Mouse (Mus musculus): ENCODE measurements around the gene Adnp. TPM values are rescaled to one million over a fixed set of nuclear protein-coding genes. Genes with fewer than 3 reads are reported as not detected.

Adnp gene
- polyA plus RNA-seq, 1 experiment = 9.5 TPM

DNA sequence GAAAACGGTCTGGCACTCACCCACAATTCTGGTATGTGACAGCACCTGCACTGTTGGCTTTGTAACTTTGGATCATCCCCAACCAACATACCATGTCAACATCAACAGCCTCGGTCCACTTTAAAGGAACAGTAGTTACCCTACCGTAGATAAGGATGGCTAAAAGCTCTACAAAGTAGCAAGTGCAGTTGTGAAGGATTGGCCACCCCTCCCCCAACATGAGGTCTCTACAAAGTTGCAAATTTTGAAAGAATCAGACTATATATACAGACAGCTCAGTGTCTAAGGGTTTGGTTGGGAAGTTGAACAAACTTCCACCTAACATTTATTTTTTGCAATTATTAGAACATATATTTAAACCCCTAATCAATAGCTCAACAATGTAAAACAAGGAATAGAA is 971 bp upstream of the Adnp start:
- Histone ChIP-seq H3K27me3 (replicated peaks) (no peaks in the 10 kb centered on the region), H3K36me3 (replicated peaks; ENCODE audit: low read length) (peaks cover 77% of the 10 kb centered on the region), H3K4me3 (replicated peaks) (peak overlapping the region; percentile 99), H3K4me1 (peaks cover 58% of the 10 kb centered on the region), H3K9me3 (no peaks in the 10 kb centered on the region)
- TF ChIP-seq FLI1 (IDR thresholded peaks at IDR 0.05; ENCODE audit: low read length) = no peak
- TF ChIP-seq GATA1 (IDR thresholded peaks at IDR 0.05; ENCODE audit: borderline replicate concordance, low read length) = no peak

DNA sequence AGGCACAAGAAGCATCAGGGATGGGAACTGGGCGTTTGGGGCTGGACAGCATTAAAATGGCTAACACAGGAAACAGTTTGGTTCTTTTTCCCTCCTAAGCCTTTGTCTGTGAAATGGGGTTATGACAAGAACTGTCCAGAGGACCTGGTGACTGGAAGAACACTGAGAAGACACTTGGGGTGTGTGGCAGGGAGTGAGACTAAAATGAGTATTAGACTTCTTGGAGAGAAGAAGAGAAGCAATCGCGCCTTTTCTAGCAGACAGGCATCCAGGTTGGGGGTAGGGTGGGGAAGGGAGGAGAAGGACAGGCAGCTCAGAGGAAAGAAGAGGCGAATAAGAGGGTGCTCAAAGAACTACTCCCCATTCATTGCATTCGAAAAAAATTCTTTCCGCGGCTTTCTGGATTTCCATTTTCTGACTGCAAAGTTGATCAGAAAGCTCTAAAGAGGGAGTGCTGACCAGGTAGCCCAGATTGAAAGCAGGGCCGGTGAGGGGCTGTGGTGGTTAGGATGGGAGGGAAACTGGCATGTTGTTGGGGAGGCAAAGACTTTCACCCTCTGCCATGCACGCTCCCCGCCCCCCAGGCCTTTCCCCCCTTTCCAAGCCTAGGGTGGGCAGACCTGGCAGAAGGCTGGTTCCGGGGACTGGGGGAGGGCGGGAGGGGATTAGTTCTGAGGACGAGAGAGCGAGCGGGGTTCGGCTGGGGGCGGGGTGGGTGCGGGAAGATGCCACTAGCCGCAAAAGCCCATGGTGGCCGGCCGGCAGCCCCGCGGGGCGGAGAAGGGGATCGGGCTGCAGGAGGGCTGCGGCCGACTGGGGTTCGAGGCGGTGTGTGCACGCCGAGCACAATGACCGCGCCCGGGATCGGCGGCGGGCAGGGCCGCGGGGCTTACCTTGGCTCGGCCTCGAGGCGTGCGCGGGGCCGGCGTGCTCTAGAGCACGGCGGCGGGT is 956 bp downstream of the Adnp start:
- Histone ChIP-seq H3K4me1 (peaks cover 64% of the 10 kb centered on the region), H3K27me3 (replicated peaks) (no peaks in the 10 kb centered on the region), H3K9me3 (no peaks in the 10 kb centered on the region), H3K36me3 (replicated peaks; ENCODE audit: low read length) (peaks cover 68% of the 10 kb centered on the region), H3K4me3 (replicated peaks) (peak overlapping the region; percentile 99)
- TF ChIP-seq FLI1 (IDR thresholded peaks at IDR 0.05; ENCODE audit: low read length) (no peak), GATA1 (IDR thresholded peaks at IDR 0.05; ENCODE audit: borderline replicate concordance, low read length) (no peak)

DNA sequence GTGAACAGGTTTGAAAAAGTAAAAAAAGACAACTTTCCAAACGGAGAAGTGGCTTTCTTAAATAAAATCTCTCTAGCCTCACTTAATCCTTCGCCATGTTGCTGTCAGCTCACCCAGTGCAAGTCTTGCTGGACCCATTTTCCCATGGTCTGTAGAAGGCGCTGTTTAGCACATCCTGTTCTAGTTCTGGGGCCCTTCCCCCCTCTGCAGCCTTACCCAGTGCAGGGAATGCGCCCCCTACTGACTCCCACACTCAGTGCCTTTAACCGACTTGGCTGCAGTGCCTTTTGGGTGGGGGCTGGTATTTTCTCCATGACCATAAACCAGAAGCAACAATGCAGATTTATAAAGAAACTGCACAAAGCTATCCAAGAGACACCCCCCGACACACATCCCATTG is 1.6 kb downstream of the Adnp start:
- Histone ChIP-seq H3K9me3 (no peaks in the 10 kb centered on the region), H3K4me3 (replicated peaks) (peak overlapping the region; percentile 99), H3K4me1 (peaks cover 68% of the 10 kb centered on the region), H3K27me3 (replicated peaks) (no peaks in the 10 kb centered on the region), H3K36me3 (replicated peaks; ENCODE audit: low read length) (peaks cover 64% of the 10 kb centered on the region)
- no peak for TF ChIP-seq GATA1 (IDR thresholded peaks at IDR 0.05; ENCODE audit: borderline replicate concordance, low read length)
- TF ChIP-seq FLI1 (IDR thresholded peaks at IDR 0.05; ENCODE audit: low read length) = 0 out of 2 replicates have a peak, but pooled peaks have one; percentile 17

DNA sequence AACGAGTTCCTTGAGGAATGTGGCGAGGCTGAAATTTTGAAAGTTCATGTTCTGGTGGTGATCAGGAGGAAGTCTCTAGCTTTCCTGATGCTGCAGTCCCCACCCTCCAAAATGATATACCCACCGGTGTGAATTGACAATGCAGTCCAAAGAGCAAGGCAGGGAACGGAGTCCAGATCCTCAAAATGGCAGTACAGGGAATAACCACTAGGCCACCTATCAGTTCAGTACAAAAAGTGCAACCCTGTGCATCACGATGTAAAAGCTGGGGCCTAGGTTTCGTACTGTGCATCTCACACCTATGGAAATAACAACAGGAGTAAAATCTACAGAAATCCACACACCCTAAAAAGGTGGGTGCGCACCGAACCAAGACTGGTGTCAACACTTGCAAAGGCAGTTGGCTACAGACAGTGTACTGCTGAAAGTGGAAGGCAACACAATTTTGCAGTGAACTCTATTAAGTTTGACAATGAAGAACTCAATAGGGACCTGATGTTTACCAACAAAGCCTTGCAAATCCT is 2.4 kb downstream of the Adnp start:
- Histone ChIP-seq H3K36me3 (replicated peaks; ENCODE audit: low read length) (peaks cover 59% of the 10 kb centered on the region), H3K4me3 (replicated peaks) (peak overlapping the region; percentile 99), H3K27me3 (replicated peaks) (no peaks in the 10 kb centered on the region), H3K4me1 (peaks cover 71% of the 10 kb centered on the region), H3K9me3 (no peaks in the 10 kb centered on the region)
- TF ChIP-seq GATA1 (IDR thresholded peaks at IDR 0.05; ENCODE audit: borderline replicate concordance, low read length) (no peak), FLI1 (IDR thresholded peaks at IDR 0.05; ENCODE audit: low read length) (no peak)

DNA sequence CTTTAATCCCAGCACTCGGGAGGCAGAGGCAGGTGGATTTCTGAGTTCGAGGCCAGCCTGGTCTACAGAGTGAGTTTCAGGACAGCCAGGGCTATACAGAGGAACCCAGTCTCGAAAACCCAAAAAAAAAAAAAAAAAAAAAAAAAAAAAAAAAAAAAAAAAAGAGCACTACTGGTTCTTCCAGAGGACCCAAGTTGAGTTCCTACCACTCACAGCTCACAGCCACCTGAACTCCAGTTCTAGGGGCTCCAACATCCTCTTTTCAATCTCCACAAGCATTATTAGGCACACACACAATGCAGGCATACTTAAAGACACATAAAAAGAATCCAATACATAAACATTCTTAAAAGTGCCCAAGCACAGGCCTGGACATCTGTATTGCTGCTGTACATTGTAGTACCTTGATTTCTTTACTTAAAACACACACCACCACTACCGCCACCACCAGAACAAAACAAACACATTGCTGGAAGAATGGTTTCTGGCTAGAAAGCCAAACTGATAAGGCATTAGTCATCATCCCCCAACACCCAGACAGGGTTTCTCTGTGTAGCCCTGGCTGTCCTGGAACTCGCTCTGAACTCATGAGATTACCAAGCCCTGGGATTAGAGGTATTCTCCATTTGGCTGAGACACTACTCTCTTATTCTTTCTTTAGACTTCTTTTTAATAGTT is 6.8 kb downstream of the Adnp start:
- TF ChIP-seq GATA1 (IDR thresholded peaks at IDR 0.05; ENCODE audit: borderline replicate concordance, low read length) (no peak), FLI1 (IDR thresholded peaks at IDR 0.05; ENCODE audit: low read length) (no peak)
- H3K4me1 ChIP-seq = peaks cover 86% of the 10 kb centered on the region
- H3K27me3 ChIP-seq (replicated peaks) = no peaks in the 10 kb centered on the region
- H3K9me3 ChIP-seq = no peaks in the 10 kb centered on the region
- peaks cover 78% of the 10 kb centered on the region for H3K36me3 ChIP-seq (replicated peaks; ENCODE audit: low read length)
- no peak overlapping the region for H3K4me3 ChIP-seq (replicated peaks)

DNA sequence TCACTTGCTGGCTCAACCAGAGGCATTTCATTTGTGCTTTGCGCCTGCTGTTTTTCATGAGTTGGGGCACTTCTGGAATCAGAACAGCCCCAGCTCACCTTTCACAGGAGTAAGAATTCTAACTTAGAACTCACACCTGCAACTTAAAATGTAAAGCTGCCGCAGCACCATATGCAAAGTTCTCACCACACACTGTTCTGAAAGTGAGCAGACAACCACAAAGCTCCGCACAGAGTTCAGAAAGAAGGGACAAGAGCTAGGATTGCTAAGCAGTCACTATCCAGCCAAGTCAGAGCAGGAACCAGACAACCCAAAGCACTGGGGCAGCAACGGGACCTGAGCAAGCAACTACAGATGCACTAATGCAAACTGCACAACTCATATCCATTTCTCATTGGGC is 7.4 kb downstream of the Adnp start:
- no peaks in the 10 kb centered on the region for H3K27me3 ChIP-seq (replicated peaks)
- H3K9me3 ChIP-seq = no peaks in the 10 kb centered on the region
- H3K4me3 ChIP-seq (replicated peaks) = no peak overlapping the region
- peaks cover 86% of the 10 kb centered on the region for H3K4me1 ChIP-seq
- TF ChIP-seq FLI1 (IDR thresholded peaks at IDR 0.05; ENCODE audit: low read length) = no peak
- no peak for TF ChIP-seq GATA1 (IDR thresholded peaks at IDR 0.05; ENCODE audit: borderline replicate concordance, low read length)
- H3K36me3 ChIP-seq (replicated peaks; ENCODE audit: low read length) = peaks cover 78% of the 10 kb centered on the region

DNA sequence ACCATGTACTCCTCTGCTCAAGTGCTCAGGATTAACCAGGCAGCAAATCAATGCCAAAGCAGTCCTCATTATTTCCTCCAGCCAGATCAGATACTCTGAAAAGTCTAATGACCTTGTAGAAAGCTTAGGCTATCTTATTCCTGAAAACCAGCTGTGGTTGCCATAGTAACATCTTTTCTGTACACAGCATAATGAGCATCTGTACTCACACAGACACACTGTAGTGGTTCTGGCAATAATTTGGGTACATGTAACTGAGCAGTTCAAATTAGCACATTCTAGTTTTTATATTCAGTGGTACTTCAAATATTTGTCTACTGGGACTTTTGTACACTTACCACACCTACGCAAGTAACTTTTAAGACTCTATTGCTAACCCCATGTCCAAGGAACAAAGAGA is 8.5 kb downstream of the Adnp start:
- Histone ChIP-seq H3K36me3 (replicated peaks; ENCODE audit: low read length) (peaks cover 78% of the 10 kb centered on the region), H3K9me3 (no peaks in the 10 kb centered on the region), H3K27me3 (replicated peaks) (no peaks in the 10 kb centered on the region), H3K4me1 (peaks cover 86% of the 10 kb centered on the region), H3K4me3 (replicated peaks) (no peak overlapping the region)
- no peak for TF ChIP-seq GATA1 (IDR thresholded peaks at IDR 0.05; ENCODE audit: borderline replicate concordance, low read length)
- TF ChIP-seq FLI1 (IDR thresholded peaks at IDR 0.05; ENCODE audit: low read length) = no peak

DNA sequence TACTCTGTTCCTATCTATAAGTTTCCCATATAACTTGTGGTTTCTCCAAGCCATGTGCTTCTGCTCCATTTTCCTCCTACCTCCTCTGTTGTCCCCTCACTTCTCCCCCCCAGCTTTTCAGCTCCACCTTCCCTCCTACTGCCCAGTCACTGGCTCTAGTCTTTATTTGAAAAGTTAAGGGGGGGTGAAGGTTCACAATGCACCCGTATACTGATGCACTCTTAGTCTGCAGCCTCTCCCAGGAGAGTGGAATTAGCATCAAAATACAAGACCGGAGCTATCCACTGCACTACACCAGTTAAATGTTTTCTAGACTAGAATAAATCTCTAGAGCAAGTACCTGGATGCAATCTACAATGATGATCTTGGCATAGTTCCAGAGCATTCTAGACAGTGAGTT is 11.2 kb downstream of the Adnp start:
- Histone ChIP-seq H3K27me3 (replicated peaks) (no peaks in the 10 kb centered on the region), H3K36me3 (replicated peaks; ENCODE audit: low read length) (peaks cover 86% of the 10 kb centered on the region), H3K4me3 (replicated peaks) (no peak overlapping the region), H3K9me3 (no peaks in the 10 kb centered on the region), H3K4me1 (peaks cover 95% of the 10 kb centered on the region)
- TF ChIP-seq GATA1 (IDR thresholded peaks at IDR 0.05; ENCODE audit: borderline replicate concordance, low read length) (no peak), FLI1 (IDR thresholded peaks at IDR 0.05; ENCODE audit: low read length) (no peak)

DNA sequence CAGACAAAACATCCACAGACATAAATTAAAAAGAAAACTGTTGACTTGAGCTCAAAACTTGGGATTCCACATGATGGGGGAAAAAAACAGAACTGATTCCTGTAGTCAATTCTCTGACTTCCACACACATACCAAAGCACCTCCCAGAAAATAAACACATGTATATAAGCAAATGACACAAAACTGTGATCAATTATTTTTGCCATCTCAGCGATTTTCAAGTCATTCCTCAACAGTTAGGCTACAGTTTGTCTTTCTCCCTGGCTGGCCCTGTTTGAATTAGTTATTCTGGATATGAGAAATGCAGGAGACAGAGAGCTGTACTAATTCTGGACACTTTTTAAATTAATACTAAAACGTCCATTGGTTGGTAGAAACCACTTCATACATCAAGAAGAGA is 13.2 kb downstream of the Adnp start:
- Histone ChIP-seq H3K36me3 (replicated peaks; ENCODE audit: low read length) (peaks cover 94% of the 10 kb centered on the region), H3K27me3 (replicated peaks) (no peaks in the 10 kb centered on the region), H3K4me1 (peaks cover 91% of the 10 kb centered on the region)

DNA sequence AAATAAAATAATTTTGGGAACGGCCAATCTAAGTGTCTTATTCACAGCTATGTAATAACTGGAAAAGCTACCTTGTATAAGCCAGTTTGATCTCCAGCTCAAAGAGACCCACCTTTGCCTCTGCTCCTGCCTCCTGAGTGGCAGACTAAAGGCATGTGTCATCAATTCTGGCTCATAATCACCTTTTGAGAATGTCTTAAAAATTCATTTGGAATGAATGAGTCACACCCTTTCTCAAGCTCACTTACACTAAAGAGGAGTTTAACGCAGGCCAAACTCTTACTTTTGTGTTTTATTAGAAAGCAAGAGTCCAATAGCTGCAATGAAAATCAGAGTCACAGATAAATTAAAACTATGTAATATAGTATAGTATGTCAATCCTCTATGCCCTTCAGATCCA is 15.1 kb downstream of the Adnp start:
- peaks cover 96% of the 10 kb centered on the region for H3K36me3 ChIP-seq (replicated peaks; ENCODE audit: low read length)

More for the DNA sequence above, 13.2 kb downstream of the Adnp start:
- H3K4me3 ChIP-seq (replicated peaks) = no peak overlapping the region
- H3K9me3 ChIP-seq = no peaks in the 10 kb centered on the region
- TF ChIP-seq GATA1 (IDR thresholded peaks at IDR 0.05; ENCODE audit: borderline replicate concordance, low read length) (no peak), FLI1 (IDR thresholded peaks at IDR 0.05; ENCODE audit: low read length) (no peak)

More for the DNA sequence above, 15.1 kb downstream of the Adnp start:
- no peaks in the 10 kb centered on the region for H3K27me3 ChIP-seq (replicated peaks)
- H3K4me3 ChIP-seq (replicated peaks) = no peak overlapping the region
- peaks cover 80% of the 10 kb centered on the region for H3K4me1 ChIP-seq
- H3K9me3 ChIP-seq = no peaks in the 10 kb centered on the region
- TF ChIP-seq GATA1 (IDR thresholded peaks at IDR 0.05; ENCODE audit: borderline replicate concordance, low read length) (no peak), FLI1 (IDR thresholded peaks at IDR 0.05; ENCODE audit: low read length) (no peak)

Data from megakaryocyte, embryonic 14.5 days (primary cell).